Mouse (Mus musculus) gastrocnemius, adult 8-10 months (tissue): ENCODE data around the gene Ppp6r2. TPM values are rescaled to one million over a fixed set of nuclear protein-coding genes. Genes with fewer than 3 reads are reported as not detected.
A peak's percentile ranks its signal among the peaks of the same experiment; 100 is the strongest.

Experiments
- DNase-seq, 2 experiments: peaks; one replicate each; pipeline ENCODE4 v3.0.0; 2022; ENCODE audit warnings: low spot score in 2 of 2
- total RNA-seq, 4 experiments: library from RNA; stranded (reverse); gene quantifications; 2 replicates each; pipeline ENCODE4 v1.2.4; 2022

Gene Ppp6r2
- total RNA-seq, 4 experiments from 2014 or later: 97.2 to 102 (median 101) TPM

DNA sequence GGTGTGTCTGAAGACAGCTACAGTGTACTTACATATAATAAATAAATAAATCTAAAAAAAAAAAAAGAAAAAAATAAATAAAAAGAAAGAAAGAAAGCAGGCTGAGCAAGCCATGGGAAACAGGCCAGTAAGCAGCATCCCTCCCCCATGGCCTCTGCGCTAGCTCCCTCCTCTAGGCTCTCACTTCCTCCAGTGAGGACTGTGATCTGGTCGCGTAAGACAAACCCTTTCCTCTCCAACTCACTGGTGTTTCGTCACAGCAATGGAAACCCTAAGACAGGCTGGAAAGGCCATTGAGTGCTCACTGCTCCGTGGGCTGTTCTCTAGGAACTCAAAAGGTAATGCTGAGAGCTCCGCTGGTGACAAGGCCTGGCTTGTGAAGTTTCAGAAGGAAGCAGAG lies 37.7 kb downstream of the Ppp6r2 start:
- no peak for DNase-seq

DNA sequence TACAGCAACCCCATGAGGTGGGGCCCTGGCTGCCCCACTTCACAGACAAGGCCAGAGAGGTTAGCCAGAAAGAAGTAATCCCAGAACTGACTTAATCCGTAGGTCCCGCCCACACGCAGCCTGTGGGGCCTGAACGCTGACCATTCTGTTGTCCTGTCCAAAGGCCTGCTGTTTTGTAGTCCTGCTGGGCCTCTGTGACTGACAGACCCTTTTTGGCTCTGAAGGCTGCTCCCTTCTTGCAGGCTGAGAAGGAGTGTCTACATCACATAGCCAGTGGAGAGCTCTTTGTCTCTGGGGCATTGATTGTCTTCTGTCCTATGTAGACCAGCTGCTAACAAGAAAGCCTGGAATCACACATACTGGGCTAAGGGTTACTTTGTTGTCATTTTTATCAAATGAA lies 44.0 kb downstream of the Ppp6r2 start:
- DNase-seq: no peak

DNA sequence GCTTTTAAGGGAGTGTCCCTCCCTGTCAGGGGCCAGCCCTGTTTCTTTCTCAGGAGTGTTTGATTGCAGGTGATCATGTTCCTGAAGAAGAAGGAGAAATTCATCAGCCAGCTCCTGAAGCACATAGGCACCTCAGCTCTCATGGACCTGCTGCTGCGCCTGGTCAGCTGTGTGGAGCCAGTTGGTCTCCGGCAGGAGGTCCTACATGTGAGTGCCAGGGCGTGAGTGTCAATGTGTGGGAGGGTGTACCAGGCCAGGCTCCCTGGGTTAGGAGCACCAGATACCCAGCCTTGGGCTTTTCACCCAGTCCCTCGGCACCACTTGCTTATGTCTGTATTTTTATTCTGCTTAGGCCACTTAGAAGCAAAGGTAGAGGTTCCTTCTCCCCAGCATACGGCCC lies 47.6 kb downstream of the Ppp6r2 start:
- no peak for DNase-seq

DNA sequence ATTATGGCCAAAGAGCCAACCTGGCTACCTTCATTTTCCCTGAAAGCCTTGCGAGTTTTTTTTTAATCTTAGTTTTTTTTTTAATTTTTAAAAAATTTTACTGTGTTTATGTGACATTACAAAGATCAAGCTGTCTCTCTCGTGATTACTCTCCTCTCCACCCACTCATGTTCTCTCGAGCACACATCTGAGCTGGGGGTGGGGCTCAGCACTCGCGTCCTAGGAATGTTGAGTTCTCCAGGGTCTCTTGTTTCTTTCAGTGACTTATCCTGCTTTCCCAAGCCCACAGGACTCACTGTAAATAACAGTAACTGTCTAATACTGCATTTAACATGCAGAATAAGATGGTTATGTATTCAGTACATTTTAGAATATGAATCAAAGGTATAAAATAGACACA lies 53.1 kb downstream of the Ppp6r2 start:
- DNase-seq: no peak

DNA sequence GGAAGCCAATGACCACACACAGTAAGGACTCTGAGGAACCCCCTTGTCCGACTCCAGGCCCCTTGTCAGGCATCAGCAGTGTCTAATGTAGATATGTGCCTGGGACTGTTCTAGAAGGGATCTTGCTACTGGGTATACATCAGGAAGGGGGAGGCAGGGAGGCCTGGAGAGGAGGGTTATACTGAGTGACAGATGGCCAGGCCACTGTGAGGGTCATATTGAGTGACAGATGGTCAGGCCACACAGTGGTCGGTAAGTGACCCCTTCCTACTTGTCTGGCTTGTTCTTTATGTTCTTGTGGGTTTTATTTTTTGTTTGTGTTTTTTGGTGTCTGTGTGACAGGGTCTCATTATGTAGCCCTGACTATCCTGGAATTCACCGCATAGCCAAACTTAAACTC lies 64.1 kb downstream of the Ppp6r2 start:
- DNase-seq: no peak

DNA sequence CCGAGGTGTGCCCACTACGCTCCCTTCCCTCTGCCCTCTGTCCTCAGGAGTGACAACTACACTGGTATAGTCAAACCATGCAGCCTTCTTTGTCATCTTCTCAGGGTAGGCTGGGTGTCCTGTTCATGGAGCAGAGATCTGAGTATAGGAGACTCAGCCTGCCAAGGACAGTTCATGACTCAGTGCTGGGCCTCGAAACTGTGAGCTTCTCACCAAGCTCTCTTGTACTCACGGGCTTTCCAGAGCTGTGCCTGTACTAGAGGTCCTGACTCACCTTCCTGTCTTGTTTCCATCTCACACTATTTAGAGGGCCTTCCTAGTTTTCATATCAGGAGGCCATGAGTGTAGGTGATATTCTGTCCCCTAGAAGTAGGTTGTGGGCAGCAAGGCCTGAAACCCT lies 66.0 kb downstream of the Ppp6r2 start:
- no peak for DNase-seq

DNA sequence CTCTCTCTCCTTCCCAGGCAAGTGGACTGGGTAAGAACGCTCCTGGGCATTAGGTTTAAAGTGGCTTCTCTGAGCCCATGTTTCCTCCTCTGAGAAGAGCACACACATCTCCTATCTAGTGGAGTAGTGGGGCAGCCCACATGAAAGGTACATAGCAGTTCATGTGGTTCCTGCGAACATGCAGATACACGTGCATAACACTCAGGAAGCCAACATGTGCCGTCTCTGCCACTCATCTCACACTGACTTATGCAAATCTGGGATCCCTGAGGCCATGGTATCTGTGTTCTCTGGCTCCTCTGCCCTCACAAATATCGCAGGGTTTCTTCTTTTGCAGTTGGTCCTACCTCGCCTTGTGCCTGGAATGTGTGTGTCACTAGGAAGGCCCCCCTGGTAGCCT lies 71.2 kb downstream of the Ppp6r2 start:
- no peak for DNase-seq

DNA sequence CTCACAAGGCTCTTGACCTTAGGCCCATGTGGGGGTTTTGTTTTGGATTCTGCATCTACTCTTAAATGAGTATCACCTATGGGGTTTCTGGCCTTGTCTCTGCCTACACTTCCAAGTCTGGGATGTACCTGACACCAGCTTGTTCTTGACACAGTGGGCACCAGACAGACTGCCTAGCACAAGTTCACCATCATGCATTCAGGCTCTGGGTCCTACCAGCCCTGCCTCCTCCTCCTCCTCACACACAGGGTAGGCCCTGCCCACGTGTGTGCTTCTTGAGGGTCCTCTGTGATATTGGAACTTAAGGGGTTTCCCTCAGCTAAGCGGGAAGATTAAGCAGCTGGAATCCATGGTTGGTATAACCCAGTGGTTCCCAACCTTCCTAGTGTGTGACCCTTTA lies 72.7 kb downstream of the Ppp6r2 start:
- no peak for DNase-seq

DNA sequence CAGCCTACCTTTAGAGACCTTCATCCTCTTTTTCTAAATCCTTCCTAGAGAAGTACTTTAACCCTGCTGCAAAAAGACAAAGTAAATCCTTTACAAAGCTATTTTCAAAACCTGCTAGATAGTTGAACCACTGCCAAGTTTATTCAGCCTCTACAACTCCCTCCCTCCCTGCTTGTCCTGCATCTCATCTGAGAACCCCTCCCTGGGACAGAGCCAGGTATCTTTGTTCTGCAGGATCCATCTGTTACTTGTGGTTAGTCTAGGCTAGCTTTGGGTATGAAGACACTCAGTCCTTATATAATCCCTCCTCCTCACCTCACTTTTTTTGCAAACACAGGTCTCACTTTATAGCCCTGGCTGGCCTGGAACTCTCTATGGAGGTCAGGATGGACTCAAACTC lies 73.7 kb downstream of the Ppp6r2 start:
- DNase-seq: no peak

DNA sequence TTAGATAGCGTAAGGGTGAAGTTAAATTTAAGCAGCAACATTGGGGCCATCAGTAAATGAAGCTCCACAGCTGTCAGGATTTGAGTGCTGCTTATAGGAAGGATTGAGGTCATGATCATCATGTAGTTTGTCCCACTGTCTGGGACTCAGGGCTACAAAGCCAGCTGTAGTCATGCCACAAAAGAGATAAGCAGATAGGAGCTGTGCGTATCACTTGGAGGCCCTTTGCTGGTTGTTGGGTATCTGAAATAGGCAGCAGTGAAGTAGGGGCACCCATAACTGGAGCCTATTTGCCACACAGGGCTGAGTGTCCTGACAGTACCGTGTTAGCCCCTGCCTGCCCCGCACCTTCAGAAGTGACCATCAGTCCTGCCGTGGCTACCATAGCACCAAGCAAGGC lies 74.1 kb downstream of the Ppp6r2 start:
- no peak for DNase-seq

DNA sequence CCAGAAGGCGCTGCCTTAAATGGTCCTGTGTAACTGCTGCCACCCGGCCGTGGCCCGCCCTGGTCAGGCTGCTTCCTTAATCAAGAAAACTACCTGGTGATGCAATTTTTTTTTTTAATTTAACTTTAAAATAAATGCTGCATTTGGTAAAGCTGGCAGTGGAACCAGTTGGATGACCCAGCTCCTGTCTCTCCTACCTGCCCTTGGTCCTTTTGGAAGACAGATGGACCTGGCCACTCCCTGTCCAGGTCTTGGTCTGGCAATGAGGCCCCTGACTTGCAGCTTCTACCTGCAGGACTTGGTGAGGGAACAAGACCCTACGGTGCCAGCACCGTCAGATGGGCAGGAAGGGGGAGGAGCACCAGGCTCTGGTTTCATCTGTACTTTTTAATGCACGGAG lies 74.8 kb downstream of the Ppp6r2 start:
- no peak for DNase-seq

DNA sequence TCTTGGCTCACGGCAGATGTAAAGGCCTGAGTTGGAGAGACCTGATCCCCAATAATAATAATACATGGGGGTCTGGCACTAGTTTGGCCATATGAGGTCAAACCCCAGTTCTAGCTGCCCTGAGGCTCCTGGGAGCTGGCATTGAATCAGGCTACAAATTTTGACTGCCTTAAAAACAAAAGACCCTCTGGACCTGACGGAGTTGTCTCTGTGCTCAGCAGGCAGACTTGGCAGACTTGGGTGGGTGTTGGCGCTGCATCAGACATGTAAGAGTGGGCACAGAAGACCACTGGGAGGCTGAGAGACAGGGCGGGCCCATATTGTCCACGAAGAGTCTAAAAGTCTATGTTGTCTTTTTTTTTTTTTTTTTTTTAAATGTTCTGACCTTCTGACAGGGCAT lies 75.2 kb downstream of the Ppp6r2 start:
- DNase-seq: no peak

DNA sequence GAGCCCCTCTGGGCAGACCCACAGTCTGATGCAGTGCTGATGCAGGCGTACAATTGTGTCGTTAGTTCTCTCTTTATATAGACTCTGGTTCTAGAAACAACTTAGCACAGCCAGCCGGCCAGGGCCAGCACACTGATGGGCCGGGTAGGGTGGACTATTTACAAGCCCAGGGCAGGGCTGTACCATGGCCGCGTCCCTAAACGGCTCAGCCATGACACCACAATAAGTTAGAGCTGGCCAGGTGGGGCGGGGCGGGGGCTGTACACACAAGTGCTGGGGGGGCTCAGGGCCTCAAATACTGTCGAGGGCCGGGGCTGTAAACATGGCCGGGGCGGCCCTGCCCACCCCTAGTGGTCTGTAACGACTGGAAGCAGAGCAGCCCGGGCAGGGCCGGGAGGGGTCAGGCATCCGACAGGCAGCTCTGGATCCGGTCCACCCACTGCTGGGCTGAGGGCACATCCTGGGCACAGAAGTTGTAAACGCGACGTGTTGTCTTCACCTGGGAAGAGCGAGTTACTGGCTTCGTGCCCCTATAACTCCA lies 76.9 kb downstream of the Ppp6r2 start:
- no peak for DNase-seq

DNA sequence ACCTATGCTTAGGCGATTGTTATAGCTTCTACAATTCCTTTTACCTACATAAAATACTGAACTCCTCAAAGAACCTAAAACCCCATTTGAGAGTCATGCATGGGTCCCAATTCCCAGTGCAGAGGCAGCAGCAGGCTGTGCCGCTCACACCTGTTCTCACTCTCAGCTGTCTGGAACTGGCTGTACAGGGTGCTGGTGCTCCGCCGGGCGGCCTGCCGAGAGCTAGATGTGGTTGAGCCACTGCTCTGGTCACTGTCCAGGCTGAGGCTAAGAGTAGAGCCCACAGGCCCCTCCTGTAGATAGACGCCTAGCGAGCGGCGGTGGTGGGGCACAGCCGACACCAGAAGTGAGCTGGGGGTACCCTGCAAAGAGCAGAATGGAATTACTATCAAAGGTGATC lies 78.1 kb downstream of the Ppp6r2 start:
- no peak for DNase-seq

DNA sequence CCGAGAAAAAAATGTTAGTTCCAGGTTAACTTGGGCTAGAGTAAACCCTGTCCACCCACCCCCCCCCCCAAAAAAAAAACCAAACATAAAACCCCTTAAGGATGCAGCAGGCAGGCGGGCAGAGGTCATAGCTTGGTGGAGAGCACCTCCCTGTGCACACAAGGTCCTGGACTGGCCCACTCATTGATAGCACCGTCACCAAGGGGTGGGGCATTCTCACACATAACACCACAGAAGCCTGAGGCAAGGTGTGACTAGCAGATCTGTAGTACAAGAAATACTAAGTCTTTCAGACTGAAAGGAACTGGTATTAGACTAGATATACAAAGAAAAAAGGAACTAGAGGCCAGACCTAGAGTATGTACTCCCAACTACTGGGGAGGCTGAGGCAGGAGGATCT lies 80.2 kb downstream of the Ppp6r2 start:
- no peak for DNase-seq

DNA sequence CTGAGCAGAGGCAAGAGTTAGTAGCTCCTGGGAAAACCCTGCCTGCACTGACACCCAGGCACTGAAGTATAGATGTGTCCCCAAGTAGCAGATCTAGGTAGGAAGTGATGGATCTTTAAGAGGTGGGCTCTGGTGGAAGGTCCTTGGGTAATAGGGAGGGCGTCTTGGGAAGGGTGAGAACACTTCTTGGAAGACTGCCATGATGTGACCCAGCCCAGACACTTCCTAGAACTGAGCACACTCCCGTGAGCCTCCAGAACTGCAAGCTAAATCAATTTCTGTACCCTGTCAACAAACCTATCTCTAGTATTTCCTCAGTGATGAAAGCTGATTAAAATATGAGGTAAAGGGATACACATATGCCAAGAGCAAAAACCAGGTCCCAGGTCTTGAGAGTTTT lies 81.4 kb downstream of the Ppp6r2 start:
- DNase-seq: no peak

DNA sequence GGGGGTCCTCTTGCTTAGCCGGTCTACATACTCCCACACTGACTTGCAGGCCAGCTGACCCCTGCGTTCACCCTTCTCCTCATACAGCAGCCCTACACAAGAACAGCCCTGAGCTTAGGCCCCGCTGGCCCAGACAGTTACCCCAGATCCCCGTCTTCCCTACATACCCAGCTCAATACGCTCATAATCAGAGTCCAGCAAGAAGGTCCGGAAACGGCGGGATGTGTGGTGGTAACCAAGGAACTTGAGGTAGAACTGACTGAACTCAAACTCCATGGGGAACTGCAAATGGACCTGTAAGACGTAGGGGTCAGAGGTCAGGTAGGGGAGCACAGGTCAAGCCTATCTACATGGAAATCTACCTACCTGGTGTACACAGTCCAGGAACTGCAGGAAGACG lies 82.4 kb downstream of the Ppp6r2 start:
- DNase-seq: no peak

DNA sequence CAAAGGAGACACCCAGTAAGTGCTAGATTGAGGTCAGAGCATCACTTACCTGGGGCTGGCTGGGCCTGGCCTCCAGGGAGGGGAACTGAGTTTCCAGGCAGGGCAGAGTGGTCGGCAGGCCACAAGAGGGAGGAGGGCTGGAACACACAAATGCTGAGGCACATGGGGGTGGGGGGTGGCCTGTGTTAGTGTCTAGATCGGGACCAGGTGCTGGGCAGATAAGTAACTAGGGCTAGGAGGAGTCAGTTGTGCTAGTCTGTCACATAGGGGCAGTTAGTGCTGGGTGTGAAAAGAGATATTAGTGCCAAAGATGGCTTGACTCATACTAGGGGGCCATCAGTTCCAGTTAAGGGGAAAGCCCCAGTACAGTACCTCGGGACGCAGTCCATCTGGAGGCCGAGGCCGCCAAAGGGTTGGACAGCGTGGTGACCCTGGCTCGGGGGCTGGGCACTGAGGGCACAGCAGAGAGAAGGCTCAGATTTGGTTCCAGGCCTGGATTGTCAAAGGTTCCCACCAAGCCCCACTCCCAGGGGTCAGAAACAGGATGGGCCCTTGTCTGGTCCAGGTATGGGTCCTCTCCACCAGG lies 84.3 kb downstream of the Ppp6r2 start:
- DNase-seq: no peak

DNA sequence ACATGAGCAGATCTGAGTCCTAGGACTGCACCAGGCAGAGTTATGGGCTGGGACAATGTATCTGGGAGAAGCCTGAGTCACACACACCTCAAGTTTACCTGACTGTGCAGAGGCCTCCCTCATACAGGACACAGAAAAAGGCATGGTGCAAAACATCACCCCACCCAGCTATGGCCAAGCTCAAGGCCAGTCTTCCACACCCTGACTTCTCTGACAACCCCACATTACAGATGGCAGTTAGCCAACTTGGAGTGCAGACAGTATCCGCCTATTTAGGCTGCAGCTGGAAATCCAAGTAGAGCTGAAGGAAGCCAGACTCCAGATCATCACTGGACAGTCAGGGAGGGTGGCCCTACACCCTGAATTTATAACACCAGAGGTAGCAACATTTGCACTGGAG lies 85.1 kb downstream of the Ppp6r2 start:
- DNase-seq: peak in 1 of 2 experiments; percentile 32

DNA sequence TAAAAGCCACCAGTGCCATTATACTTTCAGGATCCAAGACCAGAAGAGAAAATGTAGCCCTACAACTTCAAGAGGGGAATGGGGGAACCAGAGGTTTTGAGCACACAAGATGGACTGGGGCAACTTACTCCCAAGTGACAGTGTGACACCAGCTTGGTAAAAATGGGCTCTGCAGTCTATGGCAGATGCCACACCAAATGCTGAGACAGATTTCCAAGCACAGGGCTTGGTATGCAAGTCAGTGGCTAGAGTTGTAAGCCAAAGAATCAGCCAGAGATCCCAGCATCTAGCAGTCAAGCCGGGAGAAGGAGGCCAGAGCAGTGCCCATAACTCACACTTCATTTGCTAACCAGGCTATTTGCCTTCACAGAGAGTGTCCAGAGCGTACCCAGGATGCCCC lies 86.3 kb downstream of the Ppp6r2 start:
- DNase-seq: no peak

DNA sequence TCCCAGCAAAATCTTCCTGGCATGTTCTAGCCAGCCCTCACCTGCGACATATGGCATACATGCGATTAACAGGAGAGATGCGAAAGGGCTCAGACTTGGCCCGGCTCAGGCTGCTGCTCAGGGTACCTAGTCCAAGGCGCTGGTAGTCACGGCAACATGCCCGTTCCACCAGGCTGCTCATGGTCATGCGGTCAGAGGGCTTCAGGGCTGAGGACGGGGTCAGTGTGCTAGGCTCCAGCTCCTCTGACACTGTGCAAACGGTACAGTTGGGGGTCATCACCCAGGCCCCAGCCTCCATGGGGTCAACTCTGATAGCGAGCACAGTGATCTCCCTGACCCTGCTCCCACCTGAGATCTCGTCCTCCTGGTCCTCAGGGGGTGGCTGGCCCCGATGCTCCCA lies 88.8 kb downstream of the Ppp6r2 start:
- DNase-seq: no peak

DNA sequence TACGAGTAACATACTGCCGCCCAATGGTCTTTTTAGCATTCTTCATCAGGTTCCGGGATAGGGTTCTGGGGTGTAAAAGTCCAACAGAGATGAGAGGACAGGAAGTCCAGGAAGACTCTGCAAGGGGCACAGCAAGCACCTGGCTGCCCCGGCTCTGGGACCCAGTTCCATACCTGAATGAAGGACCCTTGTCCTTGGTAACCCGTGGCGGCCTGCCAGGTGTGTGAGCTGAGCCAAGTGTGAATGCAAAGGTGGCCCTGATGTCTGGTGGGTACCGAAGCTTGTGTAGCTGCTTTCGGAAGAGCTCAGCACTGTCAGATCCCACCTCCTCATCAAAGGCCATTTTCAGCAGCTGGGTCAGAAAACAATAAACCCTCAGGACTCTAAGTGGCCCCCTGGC lies 89.2 kb downstream of the Ppp6r2 start:
- no peak for DNase-seq

DNA sequence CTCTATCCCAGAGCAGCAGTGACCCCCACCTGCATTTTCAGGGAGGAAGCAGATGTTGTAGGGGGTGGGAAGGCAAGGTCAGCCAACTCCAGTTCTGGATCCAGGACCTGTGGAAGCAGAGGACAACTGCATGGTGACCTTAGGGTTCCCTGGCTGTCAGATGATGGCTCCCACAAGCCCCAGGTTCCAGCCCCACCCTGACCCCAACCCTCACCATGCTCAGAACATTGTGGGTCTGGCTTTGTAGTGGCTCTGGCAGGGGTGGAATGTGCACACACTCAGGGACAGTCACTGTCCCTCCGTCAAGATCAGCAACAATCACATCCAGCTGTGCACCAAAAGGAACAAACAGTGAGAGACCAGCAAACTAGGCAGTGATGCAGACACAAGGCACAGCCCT lies 94.6 kb downstream of the Ppp6r2 start:
- no peak for DNase-seq

DNA sequence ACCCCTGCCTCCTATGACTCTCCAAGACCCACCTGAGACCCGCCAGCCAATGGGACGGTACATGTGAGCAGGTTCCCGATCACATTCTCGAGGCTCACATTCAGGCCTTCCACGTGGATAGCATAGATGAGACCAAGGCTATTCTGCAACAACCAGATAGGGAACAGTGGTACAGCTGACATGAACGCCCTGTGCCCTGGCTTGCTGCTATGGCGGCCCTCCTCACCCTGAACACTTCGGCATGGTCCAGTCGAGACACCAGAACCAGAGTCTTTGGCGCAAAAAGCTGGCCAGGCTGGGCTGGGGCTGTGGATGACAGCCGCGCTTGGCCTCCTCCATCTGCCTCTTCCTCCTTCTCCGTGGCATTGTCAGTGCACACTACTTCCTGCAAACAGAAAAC lies 96.1 kb downstream of the Ppp6r2 start:
- DNase-seq: no peak
